Mouse (Mus musculus): ENCODE results near the gene Scarb1. TPM values are rescaled to one million over a fixed set of nuclear protein-coding genes. Genes with fewer than 3 reads are reported as not detected.

The Scarb1 gene
- total RNA-seq, 2 experiments from 2014 or later = 57.0 to 71.7 TPM

GRCm38 (mm10) chr5:125277313-125277712 lies 63.6 kb downstream of the Scarb1 start:
- ATAC-seq (replicated peaks; ENCODE audit: low FRiP score, low TSS enrichment, poor library complexity, severe bottlenecking) = no peak

- ATAC-seq (replicated peaks; ENCODE audit: low FRiP score, low TSS enrichment, poor library complexity, severe bottlenecking) = no peak
These were observed 64.1 kb downstream of the Scarb1 start for GRCm38 (mm10) chr5:125276765-125277164.

GRCm38 (mm10) chr5:125275315-125275714 lies 65.6 kb downstream of the Scarb1 start:
- ATAC-seq (replicated peaks; ENCODE audit: low FRiP score, low TSS enrichment, poor library complexity, severe bottlenecking) = no peak

GRCm38 (mm10) chr5:125274773-125275172 lies 66.1 kb downstream of the Scarb1 start:
- ATAC-seq (replicated peaks; ENCODE audit: low FRiP score, low TSS enrichment, poor library complexity, severe bottlenecking) = no peak

- no peak for ATAC-seq (replicated peaks; ENCODE audit: low FRiP score, low TSS enrichment, poor library complexity, severe bottlenecking)
These were observed 66.7 kb downstream of the Scarb1 start for GRCm38 (mm10) chr5:125274182-125274581.

- peak; percentile 45 for ATAC-seq (replicated peaks; ENCODE audit: low FRiP score, low TSS enrichment, poor library complexity, severe bottlenecking)
These were observed 67.2 kb downstream of the Scarb1 start for GRCm38 (mm10) chr5:125273666-125274109.

GRCm38 (mm10) chr5:125272231-125272988 lies 68.5 kb downstream of the Scarb1 start:
- ATAC-seq (replicated peaks; ENCODE audit: low FRiP score, low TSS enrichment, poor library complexity, severe bottlenecking) = no peak

GRCm38 (mm10) chr5:125271531-125272203 lies 69.2 kb downstream of the Scarb1 start:
- ATAC-seq (replicated peaks; ENCODE audit: low FRiP score, low TSS enrichment, poor library complexity, severe bottlenecking) = peak; percentile 51

- peak; percentile 38 for ATAC-seq (replicated peaks; ENCODE audit: low FRiP score, low TSS enrichment, poor library complexity, severe bottlenecking)
These were observed 70.2 kb downstream of the Scarb1 start for GRCm38 (mm10) chr5:125270587-125271130.

GRCm38 (mm10) chr5:125269836-125270235 lies 71.1 kb downstream of the Scarb1 start:
- no peak for ATAC-seq (replicated peaks; ENCODE audit: low FRiP score, low TSS enrichment, poor library complexity, severe bottlenecking)

GRCm38 (mm10) chr5:125269399-125269798 lies 71.5 kb downstream of the Scarb1 start:
- no peak for ATAC-seq (replicated peaks; ENCODE audit: low FRiP score, low TSS enrichment, poor library complexity, severe bottlenecking)

- ATAC-seq (replicated peaks; ENCODE audit: low FRiP score, low TSS enrichment, poor library complexity, severe bottlenecking) = peak; percentile 19; the same call in 1 of the 2 replicates
These were observed 72.7 kb downstream of the Scarb1 start for GRCm38 (mm10) chr5:125268033-125268765.

GRCm38 (mm10) chr5:125267150-125267961 lies 73.5 kb downstream of the Scarb1 start:
- 0 out of 2 replicates have a peak, but pooled peaks have one; percentile 8 for ATAC-seq (replicated peaks; ENCODE audit: low FRiP score, low TSS enrichment, poor library complexity, severe bottlenecking)

GRCm38 (mm10) chr5:125266128-125266527 lies 74.8 kb downstream of the Scarb1 start:
- ATAC-seq (replicated peaks; ENCODE audit: low FRiP score, low TSS enrichment, poor library complexity, severe bottlenecking) = no peak

GRCm38 (mm10) chr5:125264700-125265099 lies 76.2 kb downstream of the Scarb1 start:
- no peak for ATAC-seq (replicated peaks; ENCODE audit: low FRiP score, low TSS enrichment, poor library complexity, severe bottlenecking)

GRCm38 (mm10) chr5:125262578-125262977 lies 78.3 kb downstream of the Scarb1 start:
- peak; percentile 77 for ATAC-seq (replicated peaks; ENCODE audit: low FRiP score, low TSS enrichment, poor library complexity, severe bottlenecking)

- ATAC-seq (replicated peaks; ENCODE audit: low FRiP score, low TSS enrichment, poor library complexity, severe bottlenecking) = no peak
These were observed 87.0 kb downstream of the Scarb1 start for GRCm38 (mm10) chr5:125253917-125254316.

GRCm38 (mm10) chr5:125253448-125253847 lies 87.4 kb downstream of the Scarb1 start:
- ATAC-seq (replicated peaks; ENCODE audit: low FRiP score, low TSS enrichment, poor library complexity, severe bottlenecking) = no peak

GRCm38 (mm10) chr5:125252664-125253063 lies 88.2 kb downstream of the Scarb1 start:
- ATAC-seq (replicated peaks; ENCODE audit: low FRiP score, low TSS enrichment, poor library complexity, severe bottlenecking) = no peak
